Mouse (Mus musculus): Measurements from ENCODE around the gene Arhgap17. TPM values are rescaled to one million over a fixed set of nuclear protein-coding genes. Genes with fewer than 3 reads are reported as not detected.

Arhgap17 gene
- total RNA-seq, 2 experiments from 2014 or later: 27.5 to 34.3 TPM

DNA sequence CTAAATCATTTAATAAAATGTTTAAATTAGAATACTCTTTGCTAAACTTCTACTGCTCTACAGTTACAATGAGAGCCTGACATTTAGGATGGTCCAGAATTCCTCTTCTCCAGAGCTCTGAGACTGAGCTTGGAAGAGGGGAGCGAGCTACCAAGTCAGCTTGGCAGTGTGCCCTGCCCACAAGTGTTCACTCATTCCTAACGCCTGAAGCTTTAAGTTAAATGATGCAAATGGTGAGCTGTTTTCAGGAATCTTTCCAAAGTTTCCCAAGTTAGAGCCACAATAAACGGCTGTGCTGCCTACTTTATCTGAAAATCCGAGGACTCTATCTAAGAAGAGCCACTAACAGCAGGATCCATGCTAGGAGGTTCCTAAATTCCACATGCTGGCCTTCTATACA lies 85.9 kb downstream of the Arhgap17 start:
- DNase-seq: no peak

DNA sequence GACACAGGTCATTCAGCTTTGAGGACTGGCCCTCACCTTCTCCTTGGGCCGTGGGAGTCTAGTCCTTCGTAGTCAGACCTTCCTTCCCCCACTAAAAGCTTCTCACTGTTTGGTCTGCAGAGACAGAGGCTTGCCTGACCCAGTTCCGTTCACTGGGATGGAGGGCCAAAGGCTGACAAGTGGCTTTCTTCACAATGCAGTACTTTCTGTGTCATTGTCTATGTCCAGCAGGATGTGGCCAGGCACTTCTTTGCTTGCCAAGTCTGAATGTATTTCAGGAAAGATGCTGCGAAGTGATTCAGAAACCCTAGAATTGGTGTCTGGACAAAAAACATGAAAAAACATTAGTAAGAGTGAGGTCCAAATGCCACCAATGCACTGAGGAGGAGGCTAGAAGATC lies 89.9 kb downstream of the Arhgap17 start:
- DNase-seq: no peak

DNA sequence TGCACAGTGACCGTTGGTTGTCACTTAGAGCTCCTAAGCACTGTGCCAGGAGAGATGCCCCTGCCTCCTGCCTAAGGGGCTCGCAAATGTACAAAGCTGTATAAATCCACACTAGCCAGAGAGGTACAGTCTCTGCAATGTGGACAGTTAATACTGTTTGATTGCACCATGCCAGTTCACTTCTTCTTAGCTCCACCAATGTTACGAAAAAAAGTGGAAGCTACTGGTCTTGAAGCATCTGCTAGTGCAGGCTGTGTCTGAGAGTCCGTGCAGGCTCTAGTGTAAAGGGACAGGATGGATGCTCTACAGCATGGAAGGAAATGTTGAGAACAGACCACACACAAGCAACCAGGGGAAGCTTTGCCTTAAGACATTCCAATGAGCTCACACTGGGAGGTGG lies 93.1 kb downstream of the Arhgap17 start:
- no peak for DNase-seq

DNA sequence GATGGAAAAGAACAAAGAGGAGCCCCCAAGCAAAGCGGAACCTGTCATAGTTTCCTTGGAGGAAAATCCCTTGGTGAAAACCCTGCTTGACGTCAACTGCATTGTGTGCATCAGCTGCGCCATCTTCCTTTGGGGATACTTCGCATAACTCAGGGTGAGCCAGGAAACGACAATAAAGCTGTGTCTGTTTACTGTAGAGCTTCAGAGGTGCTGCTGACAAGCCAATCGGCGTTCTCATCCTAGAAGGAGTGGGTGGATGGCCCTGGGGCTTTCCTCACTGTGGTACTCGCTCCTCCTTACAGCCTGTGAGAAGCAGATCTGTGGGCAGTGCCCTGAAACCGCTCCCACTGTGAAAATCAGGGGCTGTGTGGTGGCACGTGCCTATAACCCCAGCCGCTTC lies 96.7 kb downstream of the Arhgap17 start:
- DNase-seq: no peak

DNA sequence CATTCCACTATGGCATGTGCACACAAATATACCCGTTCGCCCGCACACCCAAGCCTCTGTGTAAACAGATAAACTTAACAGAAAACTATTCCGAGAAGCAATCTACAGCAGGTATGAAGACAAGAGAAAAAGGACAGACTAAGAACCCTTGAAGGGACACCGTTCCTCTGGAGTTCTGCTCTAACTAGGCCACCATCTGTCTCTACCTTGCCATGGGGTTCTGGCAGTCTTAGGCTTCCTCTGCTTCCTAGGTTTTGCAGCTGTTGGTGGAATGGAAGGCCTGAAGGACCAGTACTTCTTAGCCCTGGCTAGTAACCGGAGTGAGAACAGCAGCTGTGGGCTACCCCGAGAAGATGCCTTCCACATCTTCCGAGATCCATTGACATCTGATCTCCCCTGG lies 111.6 kb downstream of the Arhgap17 start:
- DNase-seq: no peak

DNA sequence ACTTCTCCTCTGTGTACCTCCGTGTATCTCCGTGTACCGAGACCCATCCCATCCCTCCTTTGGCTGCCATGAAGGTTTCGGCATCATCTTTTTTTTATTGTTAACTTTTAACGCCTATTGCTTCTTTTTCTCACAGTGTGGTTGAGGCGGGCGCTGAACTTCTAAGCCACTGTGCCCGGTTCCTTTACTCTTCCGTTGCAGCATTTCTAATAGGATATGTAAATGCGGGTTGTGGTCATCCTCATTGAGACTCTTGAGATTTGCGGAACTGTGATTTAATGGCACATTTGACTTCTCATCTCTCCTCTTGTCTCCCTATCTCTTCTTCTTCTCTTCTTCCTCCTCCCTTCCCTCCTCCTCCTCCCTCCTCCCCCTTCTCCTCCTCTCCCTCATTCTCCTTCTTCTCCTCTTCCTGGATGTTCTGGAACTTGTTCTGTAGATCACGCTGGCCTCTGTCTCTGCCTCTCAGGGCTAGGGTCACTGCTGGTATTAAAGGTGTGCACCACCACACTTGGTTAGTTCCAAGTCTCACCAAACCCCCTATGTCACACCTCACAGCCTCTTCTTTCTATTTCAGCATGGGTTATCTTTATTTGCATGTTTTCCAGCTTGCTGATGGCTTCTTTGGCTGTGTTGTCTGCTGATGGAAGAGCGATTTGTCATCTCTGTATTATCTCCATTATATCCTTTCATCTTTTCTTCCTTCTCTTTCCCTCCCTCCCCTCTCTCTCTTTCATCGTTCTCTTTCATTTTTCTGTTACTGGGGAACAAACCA lies 115.3 kb downstream of the Arhgap17 start:
- no peak for DNase-seq

DNA sequence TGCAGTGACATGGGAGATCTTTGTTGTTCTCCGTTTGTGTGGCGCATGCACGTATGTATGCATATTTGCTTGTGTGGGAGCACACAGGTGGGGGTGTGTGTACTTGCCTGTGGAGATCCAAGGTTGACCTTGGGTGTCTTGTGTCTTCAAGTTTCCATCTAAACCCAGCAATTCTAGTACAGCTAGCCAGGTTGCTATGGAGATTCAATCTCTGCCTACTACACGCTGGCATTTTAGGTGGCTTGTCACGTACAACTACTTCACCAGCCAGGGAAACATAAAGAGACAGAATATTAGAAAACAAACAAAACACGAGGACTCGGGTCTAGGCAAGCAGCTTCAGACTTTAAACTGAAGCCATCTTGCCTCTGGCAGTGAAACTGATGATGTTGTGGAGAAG lies 116.3 kb downstream of the Arhgap17 start:
- DNase-seq: no peak

DNA sequence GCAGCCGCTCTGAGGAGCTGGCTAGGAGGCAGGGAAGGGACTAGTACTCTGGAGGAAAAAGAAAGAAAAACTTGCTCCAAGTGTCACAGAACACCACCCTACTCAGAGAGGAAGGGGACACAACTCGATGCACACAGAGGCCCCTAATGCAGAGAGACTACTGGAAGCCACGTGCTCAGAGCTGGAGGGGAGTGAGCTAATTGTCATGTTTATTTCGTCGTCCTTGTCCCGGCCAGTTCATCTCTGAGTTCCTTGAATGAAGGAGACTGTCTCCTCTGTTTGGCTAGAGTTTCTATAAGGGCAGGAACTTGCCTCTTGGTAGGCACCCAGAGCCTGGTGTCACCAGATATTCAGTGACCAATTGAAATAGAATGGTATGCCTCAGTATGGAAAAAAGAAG lies 118.4 kb downstream of the Arhgap17 start:
- no peak for DNase-seq

DNA sequence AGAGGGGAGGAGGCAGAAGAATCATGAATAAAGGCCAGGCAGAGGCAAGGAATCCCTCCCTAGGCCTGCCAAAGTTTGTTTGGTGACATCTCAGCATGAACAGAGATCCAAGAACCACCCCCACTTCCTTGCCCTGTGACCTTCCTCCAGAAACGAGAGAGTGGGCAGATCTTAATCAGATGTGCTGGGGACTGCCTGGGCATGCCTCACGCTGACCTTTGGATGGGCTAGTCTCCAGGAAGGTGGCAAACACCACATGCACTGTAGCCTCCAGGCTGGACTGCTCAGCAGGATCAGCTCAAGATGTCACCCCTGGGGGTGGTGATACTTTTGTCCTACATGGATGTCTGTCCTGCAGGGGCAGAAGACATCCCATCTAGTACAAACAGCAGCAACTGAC lies 121.5 kb downstream of the Arhgap17 start:
- DNase-seq: no peak

DNA sequence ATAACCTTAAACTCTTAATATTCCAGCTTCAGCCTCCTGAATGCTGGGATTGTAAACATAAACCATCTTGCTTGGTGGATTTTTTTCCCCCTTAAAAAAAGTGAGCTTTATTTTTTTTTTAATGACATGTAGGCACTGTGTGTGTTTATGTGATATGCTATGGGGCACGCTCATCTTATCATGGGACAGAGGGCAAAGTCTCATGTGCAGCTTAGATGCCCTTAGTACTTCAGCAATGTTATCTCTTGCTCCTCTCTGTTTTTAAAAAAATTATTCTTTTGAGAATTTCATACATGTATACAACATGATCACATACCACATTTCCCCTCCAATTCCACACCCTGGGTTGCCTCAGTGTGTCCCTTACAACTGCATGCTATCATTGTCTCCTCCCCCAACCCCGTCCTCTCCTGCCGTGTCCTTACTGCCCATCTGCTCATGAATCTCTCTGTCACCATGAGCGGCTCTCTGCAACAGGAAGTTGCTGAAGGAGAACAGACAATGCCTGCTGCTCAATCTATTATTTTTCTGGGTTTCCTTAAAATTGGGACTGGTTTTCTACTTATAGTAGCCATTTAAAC lies 123.1 kb downstream of the Arhgap17 start:
- no peak for DNase-seq

DNA sequence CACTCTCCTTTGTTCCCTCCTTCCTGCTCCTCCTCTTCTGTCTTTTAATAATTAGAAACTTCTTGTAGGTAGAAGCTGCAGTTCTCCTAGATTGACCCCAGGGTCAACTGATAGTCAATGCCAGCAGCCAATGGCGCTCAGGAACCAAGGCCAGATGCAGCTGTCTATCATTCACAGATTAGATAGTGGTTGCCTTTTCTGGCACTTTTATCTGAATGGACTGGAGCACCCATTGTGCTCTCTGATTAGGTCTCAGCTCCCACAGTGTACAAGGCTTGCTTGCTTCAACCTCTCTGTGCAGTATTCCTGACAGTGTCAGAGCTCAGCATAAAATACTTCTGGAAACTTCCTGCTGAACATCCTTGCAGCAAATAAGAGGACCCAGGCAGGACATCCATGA lies 124.9 kb downstream of the Arhgap17 start:
- DNase-seq: no peak

DNA sequence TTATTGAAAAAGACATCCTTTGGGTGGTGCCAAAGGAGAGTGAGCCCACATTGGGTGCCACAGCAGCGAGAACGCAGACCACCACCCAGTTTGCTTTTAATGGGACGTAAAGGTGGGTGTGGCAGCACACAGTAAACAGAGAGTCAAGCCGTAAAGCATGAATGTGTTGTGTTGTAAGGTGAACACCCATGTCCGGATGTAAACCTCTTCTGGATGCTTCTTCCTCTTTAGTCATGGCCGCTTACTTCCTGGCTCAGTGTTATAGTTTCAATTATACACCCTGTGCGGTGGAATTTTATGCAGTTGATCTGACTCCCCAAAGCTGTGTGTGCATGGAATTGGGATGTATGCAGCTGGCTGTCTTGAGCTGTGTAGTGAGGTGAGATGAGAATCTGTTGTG lies 127.5 kb downstream of the Arhgap17 start:
- DNase-seq: no peak

DNA sequence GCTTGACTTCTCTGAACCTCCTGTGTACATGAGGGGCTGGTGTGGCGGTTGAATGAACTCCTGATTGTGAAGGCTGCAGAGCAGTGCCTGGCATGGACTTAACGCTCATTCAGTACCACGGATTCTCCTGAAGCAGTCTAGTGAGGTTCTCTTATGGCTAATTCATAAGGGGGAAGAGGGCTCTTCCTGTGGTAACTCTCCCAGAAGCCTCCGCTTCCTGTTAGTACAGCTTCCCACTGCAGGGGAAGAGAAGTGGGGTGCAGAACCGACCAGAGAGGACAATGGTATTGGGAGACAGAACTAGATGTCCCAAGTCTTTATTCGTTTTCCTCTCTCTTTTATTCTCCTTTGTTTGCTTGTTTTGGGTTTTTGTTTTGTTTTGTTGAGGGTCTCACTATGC lies 129.7 kb downstream of the Arhgap17 start:
- DNase-seq: no peak

DNA sequence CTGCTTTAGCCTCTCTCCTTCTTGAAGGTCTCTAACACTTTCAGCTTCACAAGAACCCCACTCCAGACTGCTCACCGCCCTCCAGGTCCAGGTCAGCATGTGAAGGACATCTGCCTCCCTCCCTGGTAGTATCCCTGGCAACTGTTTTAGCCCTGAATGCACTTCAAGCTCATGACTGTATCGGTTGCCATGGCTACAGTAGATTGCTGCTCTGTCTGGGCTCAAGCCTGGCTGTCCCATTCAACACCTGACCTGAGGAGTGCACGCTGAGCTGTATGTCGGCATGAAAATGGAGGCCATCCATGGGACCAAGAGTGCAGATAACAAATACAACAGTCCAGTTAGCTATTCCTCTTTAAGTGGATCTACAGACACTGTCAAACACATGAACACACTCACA lies 131.1 kb downstream of the Arhgap17 start:
- DNase-seq: no peak

DNA sequence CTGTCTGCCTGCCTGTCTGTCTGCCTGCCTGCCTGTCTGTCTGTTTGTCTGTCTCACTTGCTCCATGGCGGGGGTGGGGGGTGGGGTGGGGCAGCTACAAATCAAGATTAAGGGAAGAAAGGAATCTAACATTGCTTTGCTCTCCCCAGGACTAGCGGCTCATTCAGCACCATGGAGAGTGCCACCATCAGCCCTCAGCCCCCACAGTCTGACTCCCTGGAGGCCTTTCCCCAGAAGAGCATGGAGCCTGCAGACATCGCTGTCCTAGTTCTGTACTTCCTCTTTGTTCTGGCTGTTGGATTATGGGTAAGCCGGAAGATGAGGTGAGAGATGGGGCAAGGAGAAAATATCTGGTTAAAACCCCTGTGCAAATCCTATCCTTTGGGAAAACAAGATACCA lies 134.3 kb downstream of the Arhgap17 start:
- no peak for DNase-seq

Other genes starting within 250 kb of the Arhgap17 start
- gene Tnrc6a, start 246.0 kb downstream of the Arhgap17 start, total RNA-seq (2021): 10 to 100 TPM; 44.6 to 49.9 TPM
- gene Slc5a11, start 155.1 kb downstream of the Arhgap17 start, total RNA-seq (2021): 1 to 10 TPM; 1.3 to 2.0 TPM
- gene Lcmt1, start 131 bp downstream of the Arhgap17 start, total RNA-seq (2021): 10 to 100 TPM; 86.7 to 91.0 TPM
- not detected for gene Aqp8, start 92.4 kb upstream of the Arhgap17 start, total RNA-seq (2021)
- gene Zkscan2, start 130.5 kb upstream of the Arhgap17 start, total RNA-seq (2021): 10 to 100 TPM; 20.5 to 20.9 TPM

Data from layer of hippocampus, postnatal 36 days (tissue).